Mouse (Mus musculus) kidney, adult 8-10 months (tissue): ENCODE data around the gene Gprc5d.

ENCODE experiments used
- DNase-seq, 2 experiments: peaks; one replicate each; pipeline ENCODE4 v3.0.0; 2022

Gprc5d gene

GRCm38 (mm10) chr6:135133486-135133885, 15.4 kb upstream of the Gprc5d start:
- DNase-seq, result no peak

- DNase-seq, result no peak
Observed at GRCm38 (mm10) chr6:135133086-135133485, 15.0 kb upstream of the Gprc5d start.

GRCm38 (mm10) chr6:135124755-135125380, 6.8 kb upstream of the Gprc5d start:
- DNase-seq, result no peak

GRCm38 (mm10) chr6:135116479-135116878, 1.6 kb downstream of the Gprc5d start:
- no peak for DNase-seq

- DNase-seq, result no peak
Observed at GRCm38 (mm10) chr6:135113114-135113436, 5.0 kb downstream of the Gprc5d start.

- DNase-seq, result no peak
Observed at GRCm38 (mm10) chr6:135112411-135113113, 5.5 kb downstream of the Gprc5d start.

- DNase-seq, result no peak
Observed at GRCm38 (mm10) chr6:135107014-135107413, 11.1 kb downstream of the Gprc5d start.

- no peak for DNase-seq
Observed at GRCm38 (mm10) chr6:135102736-135103303, 15.3 kb downstream of the Gprc5d start.

- DNase-seq, result no peak
Observed at GRCm38 (mm10) chr6:135100787-135101472, 17.2 kb downstream of the Gprc5d start.

- no peak for DNase-seq
Observed at GRCm38 (mm10) chr6:135092798-135093470, 25.1 kb downstream of the Gprc5d start.

- no peak for DNase-seq
Observed at GRCm38 (mm10) chr6:135090661-135091060, 27.4 kb downstream of the Gprc5d start.

- no peak for DNase-seq
Observed at GRCm38 (mm10) chr6:135089786-135090185, 28.3 kb downstream of the Gprc5d start.

- peak; percentile 58 to 82 for DNase-seq
Observed at GRCm38 (mm10) chr6:135087721-135088451, 30.2 kb downstream of the Gprc5d start.

- DNase-seq, result no peak
Observed at GRCm38 (mm10) chr6:135085703-135086102, 32.4 kb downstream of the Gprc5d start.

- DNase-seq, result no peak
Observed at GRCm38 (mm10) chr6:135083991-135084502, 34.0 kb downstream of the Gprc5d start.

GRCm38 (mm10) chr6:135078420-135078819, 39.7 kb downstream of the Gprc5d start:
- DNase-seq, result no peak

- DNase-seq, result no peak
Observed at GRCm38 (mm10) chr6:135076202-135076601, 41.9 kb downstream of the Gprc5d start.

- no peak for DNase-seq
Observed at GRCm38 (mm10) chr6:135074405-135074947, 43.6 kb downstream of the Gprc5d start.

GRCm38 (mm10) chr6:135070347-135070746, 47.7 kb downstream of the Gprc5d start:
- no peak for DNase-seq

GRCm38 (mm10) chr6:135069856-135070255, 48.2 kb downstream of the Gprc5d start:
- no peak for DNase-seq

- no peak for DNase-seq
Observed at GRCm38 (mm10) chr6:135068221-135068620, 49.9 kb downstream of the Gprc5d start.
